Mouse (Mus musculus): ENCODE results near the gene Ikzf3.

Gene Ikzf3

DNA sequence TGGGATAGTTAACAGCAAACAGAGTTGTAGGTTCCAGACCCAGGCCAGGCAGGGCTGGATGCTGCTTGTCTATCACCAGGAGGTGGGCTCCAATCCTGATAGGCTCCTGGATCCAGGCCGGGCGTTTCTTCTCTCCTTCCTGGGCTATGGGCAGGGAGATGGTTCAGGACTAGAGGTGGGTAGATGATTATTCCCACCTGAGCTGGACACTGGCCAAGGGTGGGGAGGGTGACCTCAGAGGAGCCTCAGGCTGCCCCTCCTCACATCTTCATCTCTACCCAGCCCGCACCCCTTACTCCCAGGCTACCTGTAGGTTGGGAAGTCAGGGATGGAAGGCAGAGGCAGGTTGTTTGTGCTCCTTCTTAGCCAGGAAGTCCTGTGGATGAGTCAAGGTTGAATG is 96.4 kb downstream of the Ikzf3 start:
- in situ Hi-C loops (cut with MboI, MseI): no loop called here

DNA sequence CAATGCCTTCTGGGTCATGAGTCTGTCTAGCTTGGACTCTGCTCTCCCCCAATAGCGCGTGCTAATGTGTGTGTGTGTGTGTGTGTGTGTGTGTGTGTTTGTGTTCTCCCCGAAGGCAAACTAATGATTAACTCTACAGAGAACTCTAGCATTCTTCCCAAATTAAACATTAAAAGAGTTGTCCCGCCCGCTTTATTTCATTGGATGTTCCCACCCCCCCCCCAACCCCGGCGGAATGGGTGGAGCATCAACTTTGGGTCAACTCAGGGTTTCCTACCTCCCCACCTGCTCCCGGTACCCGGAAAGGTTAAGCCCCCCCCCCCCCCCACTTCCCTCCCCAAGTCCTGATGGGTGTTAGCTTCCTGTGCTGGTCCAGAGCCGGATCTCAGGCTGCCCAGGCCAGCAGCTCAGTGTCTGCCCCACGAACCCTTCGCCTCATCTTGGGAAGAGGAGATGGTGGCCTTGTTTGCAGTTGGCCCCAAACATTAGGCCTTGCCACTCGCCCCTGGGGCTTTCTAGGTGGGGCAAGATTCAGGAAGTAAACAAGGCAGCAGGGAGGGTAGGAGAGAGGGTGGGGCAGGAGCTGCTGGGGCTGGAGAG is 97.5 kb downstream of the Ikzf3 start:
- in situ Hi-C loops (cut with MboI, MseI): no loop called here

DNA sequence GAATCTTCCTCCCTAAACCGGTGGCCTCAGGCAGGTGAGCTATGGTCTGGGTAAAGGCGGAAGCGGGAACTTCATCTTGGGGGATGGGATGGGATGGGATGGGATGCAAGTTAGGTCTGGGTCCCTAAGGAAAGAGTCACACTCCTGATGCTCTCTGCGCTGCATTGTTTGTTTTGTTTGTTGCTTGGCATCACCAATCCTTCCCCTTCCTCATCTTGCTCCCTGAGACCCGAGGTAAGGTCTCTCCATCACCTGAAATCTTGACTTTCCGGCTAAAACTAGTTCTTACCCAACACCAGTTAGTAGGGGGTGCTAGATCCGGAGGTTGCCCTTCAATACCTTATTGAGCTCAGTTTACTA is 98.4 kb downstream of the Ikzf3 start:
- in situ Hi-C loops (cut with MboI, MseI): no loop called here

- in situ Hi-C loops (cut with MboI, MseI): no loop called here
Observed at GRCm38 (mm10) chr11:98446562-98447474, 99.0 kb downstream of the Ikzf3 start.

- in situ Hi-C loops (cut with MboI, MseI): no loop called here
Observed at GRCm38 (mm10) chr11:98446213-98446561, 99.6 kb downstream of the Ikzf3 start, which contains the start of gene Grb7. Grb7 (plus strand) TSS chr11:98446394.

DNA sequence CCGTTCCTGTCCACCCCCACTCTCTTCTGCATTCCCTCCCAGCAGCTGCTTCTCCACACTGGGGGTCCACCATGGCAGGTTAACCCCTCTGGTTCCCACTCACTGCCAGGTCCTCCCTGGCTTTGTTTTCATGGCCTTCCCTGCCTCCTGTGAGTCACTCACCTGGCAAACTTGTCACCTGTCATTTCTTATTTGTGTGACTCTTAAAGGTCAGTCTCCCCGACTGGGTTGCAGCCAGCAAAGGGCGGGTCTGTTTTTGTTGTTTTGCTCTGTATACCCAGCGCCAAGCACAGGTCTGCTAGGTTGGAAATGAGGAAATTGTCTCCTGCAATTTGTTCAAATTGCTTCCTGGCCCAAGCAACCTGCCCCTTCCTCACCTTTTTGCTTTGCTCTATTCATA is 100.2 kb downstream of the Ikzf3 start:
- in situ Hi-C loops (cut with MboI, MseI): no loop called here

GRCm38 (mm10) chr11:98445238-98445637 is 100.6 kb downstream of the Ikzf3 start:
- in situ Hi-C loops (cut with MboI, MseI): no loop called here

GRCm38 (mm10) chr11:98443688-98444087 is 102.1 kb downstream of the Ikzf3 start:
- in situ Hi-C loops (cut with MboI, MseI): no loop called here

- in situ Hi-C loops (cut with MboI, MseI): no loop called here
Observed at GRCm38 (mm10) chr11:98438331-98439158, 107.3 kb downstream of the Ikzf3 start, which contains the start of gene Mien1. Mien1 (minus strand) TSS chr11:98438991.

DNA sequence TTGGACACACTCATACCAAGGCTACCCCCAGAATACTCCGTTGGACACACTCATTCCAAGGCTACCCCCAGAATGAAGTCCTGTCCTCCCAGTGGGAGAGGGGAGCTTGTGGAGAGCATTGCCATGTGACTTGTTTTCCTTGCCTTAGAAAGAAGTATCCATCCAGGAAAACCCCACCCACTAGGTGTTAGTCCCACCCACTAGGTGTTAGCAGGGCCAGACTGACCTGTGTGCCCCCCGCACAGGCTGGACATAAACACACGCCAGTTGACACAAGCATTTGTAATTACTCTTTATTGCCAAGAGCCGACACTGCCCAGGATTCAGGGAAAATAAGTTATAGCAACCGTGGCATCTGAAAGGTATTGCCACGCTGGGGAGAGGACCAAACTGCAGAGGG is 108.4 kb downstream of the Ikzf3 start:
- in situ Hi-C loops (cut with MboI, MseI): no loop called here

- in situ Hi-C loops (cut with MboI, MseI): no loop called here
Observed at GRCm38 (mm10) chr11:98435723-98436122, 110.1 kb downstream of the Ikzf3 start.

DNA sequence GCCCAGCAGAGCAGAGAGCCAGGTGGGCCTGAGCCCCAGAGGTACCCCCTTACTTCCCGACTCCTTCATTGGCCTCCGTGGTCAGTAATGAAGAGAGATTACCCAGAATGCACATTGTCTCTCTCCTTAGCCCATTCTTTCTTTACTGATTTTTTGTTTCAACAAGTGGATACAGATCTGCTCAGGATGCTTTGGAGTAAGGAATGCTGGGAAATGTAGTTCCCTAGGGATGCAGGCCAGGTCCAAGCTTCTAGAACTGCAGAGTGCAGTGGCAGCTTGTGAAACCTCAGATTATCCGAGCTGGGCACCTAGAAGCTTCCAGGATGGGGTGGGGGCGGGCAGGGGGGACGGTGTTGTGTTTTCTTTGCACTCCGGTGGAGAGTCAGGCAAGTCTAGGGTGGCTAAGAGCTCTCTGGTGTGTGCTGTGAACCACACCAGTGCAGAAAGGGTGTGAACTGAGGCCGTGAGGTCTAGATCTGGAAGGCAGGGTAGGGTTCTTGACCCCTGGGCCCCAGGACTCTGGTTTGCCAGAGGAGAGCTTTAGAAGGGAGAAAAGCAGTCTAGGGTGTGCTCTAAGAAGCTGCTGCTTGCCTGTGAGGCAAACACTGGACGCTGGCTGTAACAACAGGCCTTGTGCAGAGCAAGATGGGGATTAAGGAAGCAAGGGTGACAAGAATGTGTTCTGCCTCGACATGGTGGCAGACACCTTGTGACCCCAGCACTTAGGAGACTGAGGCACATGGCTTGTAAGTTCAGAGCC is 113.9 kb downstream of the Ikzf3 start:
- in situ Hi-C loops (cut with MboI, MseI): no loop called here

DNA sequence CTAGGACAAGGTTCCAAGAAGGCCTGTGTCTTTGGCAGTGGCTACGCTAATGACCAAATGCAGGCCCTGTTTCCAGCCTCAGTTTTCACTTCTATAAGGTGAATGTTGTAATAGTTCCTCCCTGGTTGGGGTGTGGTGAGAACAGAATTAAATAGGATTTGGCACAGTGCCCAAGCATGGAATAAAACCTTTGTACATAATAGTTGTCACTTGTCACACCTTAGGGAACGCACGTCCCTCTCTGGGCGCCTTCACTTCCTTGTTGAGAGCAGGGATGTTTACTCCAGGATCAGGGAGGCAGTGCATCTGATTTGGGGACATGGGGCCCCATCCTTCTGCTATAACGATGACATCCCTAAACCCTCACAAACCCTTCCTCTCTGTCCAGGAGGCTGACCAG is 117.4 kb downstream of the Ikzf3 start:
- in situ Hi-C loops (cut with MboI, MseI): no loop called here

DNA sequence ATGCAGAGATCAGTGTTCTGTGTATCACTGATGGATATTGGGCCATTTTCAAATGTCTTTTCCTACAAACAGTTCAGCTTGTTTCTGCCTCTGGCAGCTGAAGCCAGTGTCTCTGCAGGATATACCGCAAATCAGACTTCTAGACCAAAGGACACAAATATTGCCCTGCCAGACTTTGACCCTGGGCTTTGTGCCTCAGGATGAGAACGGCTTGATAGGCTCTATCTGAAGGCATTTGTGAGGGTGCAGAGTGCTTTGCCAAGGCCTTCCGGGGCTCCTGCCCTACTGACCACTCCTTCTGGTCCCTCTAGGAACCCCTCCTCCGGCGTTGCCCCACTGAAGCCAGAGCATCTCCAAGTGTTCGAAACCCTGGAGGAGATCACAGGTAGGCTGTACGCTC is 119.2 kb downstream of the Ikzf3 start:
- in situ Hi-C loops (cut with MboI, MseI): no loop called here

GRCm38 (mm10) chr11:98418939-98419547 is 126.8 kb downstream of the Ikzf3 start:
- in situ Hi-C loops (cut with MboI, MseI): no loop called here

GRCm38 (mm10) chr11:98418273-98418672 is 127.6 kb downstream of the Ikzf3 start:
- in situ Hi-C loops (cut with MboI, MseI): no loop called here

GRCm38 (mm10) chr11:98417074-98417473 is 128.8 kb downstream of the Ikzf3 start:
- in situ Hi-C loops (cut with MboI, MseI): no loop called here
